Mouse (Mus musculus) Patski (cell line): ENCODE measurements around the gene Ethe1. TPM values are rescaled to one million over a fixed set of nuclear protein-coding genes. Genes with fewer than 3 reads are reported as not detected.
"Not testable (repeated sequence)": the region's sequence is repeated elsewhere in the genome, so short reads cannot be mapped to it uniquely, and the experiment has no call there.

ENCODE experiments used
- ATAC-seq: fragments of 100-300 bp; one replicate; pipeline ENCODE4 v1.8.0; 2021
- CTCF ChIA-PET: fragments of 350-600 bp; sonication (Branson Sonifier 250); formaldehyde crosslinking; loops from one replicate; lab custom pipeline; 2022; ENCODE audit warnings: inconsistent platforms; lab: Charles Lee
- POLR2A ChIA-PET: fragments of 350-600 bp; sonication (Branson Sonifier 250); formaldehyde crosslinking; loops from one replicate; lab custom pipeline; 2022; ENCODE audit warnings: antibody characterized with exemption, inconsistent platforms; lab: Charles Lee
- DNase-seq: peaks from one replicate; pipeline ENCODE4 v3.0.0-alpha.2; 2011; ENCODE audit warnings: low read depth, low spot score
- H3K27me3 ChIP-seq: fragments of 371-371 bp; one replicate; pipeline ENCODE4 v1.5.1; 2021
- CTCF ChIP-seq: fragments of 100-300 bp; IDR thresholded peaks from one replicate; pipeline ENCODE4 v1.5.1; 2021
- in situ Hi-C: fragments of 300-500 bp; cut with MboI; formaldehyde crosslinking; loops from 3 replicates; pipeline ENCODE4 v1.11.1; 2018; ENCODE audit warnings: low pct_unique_long_range_greater_than_20kb, mixed read lengths
- polyA plus RNA-seq: library from polyadenylated mRNA; unstranded; gene quantifications from one replicate; pipeline ENCODE4 v1.2.3, GENCODE M21; 2021

The Ethe1 gene
- polyA plus RNA-seq, 1 experiment from 2014 or later, result 74.5 TPM

- DNase-seq (no peak), ATAC-seq (no peak)
- no peak for TF ChIP-seq CTCF
- ChIA-PET POLR2A (no interaction called here), CTCF (interaction anchor here (1.5 kb wide), 1 partner anchor 10 kb away, joined by 4 read pairs; no protein-coding TSS in a partner anchor)
- H3K27me3 ChIP-seq, result no peaks in the 10 kb centered on the region
- in situ Hi-C loops, result no loop called here
Observed at GRCm38 (mm10) chr7:24608561-24608960, 21.2 kb downstream of the Ethe1 start.

- ChIA-PET CTCF (interaction anchor here (1.0 to 4.1 kb wide), 5 partner anchors 9 to 52 kb away, joined by 3 to 21 read pairs (median 5); no protein-coding TSS in a partner anchor), POLR2A (no interaction called here)
- DNase-seq (no peak), ATAC-seq (no peak)
- no peaks in the 10 kb centered on the region for H3K27me3 ChIP-seq
- in situ Hi-C loops, result no loop called here
- no peak for TF ChIP-seq CTCF
Observed at GRCm38 (mm10) chr7:24610144-24610878, 23.0 kb downstream of the Ethe1 start, which contains the start of gene Phldb3. Gene Phldb3 (plus strand): TSS chr7:24610763.

GRCm38 (mm10) chr7:24610879-24611494, 23.6 kb downstream of the Ethe1 start:
- no peak for TF ChIP-seq CTCF
- H3K27me3 ChIP-seq, result no peaks in the 10 kb centered on the region
- ChIA-PET CTCF (interaction anchor here (1.2 to 4.1 kb wide), 3 partner anchors 10 to 52 kb away, joined by 3 to 21 read pairs (median 5); no protein-coding TSS in a partner anchor), POLR2A (no interaction called here)
- peak; percentile 48 for ATAC-seq
- in situ Hi-C loops, result no loop called here
- no peak for DNase-seq

- ChIA-PET POLR2A (no interaction called here), CTCF (interaction anchor here (1.7 to 4.1 kb wide), 2 partner anchors 10 to 13 kb away, joined by 5 to 21 read pairs; no protein-coding TSS in a partner anchor)
- H3K27me3 ChIP-seq, result no peaks in the 10 kb centered on the region
- in situ Hi-C loops, result no loop called here
- ATAC-seq (no peak), DNase-seq (no peak)
- no peak for TF ChIP-seq CTCF
Observed at GRCm38 (mm10) chr7:24611709-24612108, 24.4 kb downstream of the Ethe1 start.

GRCm38 (mm10) chr7:24612308-24612910, 25.1 kb downstream of the Ethe1 start:
- in situ Hi-C loops, result no loop called here
- no peaks in the 10 kb centered on the region for H3K27me3 ChIP-seq
- ATAC-seq (no peak), DNase-seq (no peak)
- CTCF ChIA-PET, result interaction anchor here (4.1 kb wide), 1 partner anchor 11 kb away, joined by 21 read pairs; no protein-coding TSS in a partner anchor
- no peak for TF ChIP-seq CTCF
- POLR2A ChIA-PET, result no interaction called here

- in situ Hi-C loops, result no loop called here
- POLR2A ChIA-PET, result no interaction called here
Observed at GRCm38 (mm10) chr7:24614816-24615215, 27.5 kb downstream of the Ethe1 start.

GRCm38 (mm10) chr7:24617763-24618162, 30.4 kb downstream of the Ethe1 start:
- no peak for ATAC-seq
- POLR2A ChIA-PET, result interaction anchor here (0.6 kb wide), 1 partner anchor 23 kb away, joined by 7 read pairs; no protein-coding TSS in a partner anchor
- no peak for TF ChIP-seq CTCF
- CTCF ChIA-PET, result interaction anchor here (1.5 kb wide), 1 partner anchor 24 kb away, joined by 6 read pairs; no protein-coding TSS in a partner anchor
- in situ Hi-C loops, result no loop called here
- H3K27me3 ChIP-seq, result no peaks in the 10 kb centered on the region
- no peak for DNase-seq

More at GRCm38 (mm10) chr7:24614816-24615215, 27.5 kb downstream of the Ethe1 start:
- CTCF ChIA-PET, result interaction anchor here (0.7 to 2.0 kb wide), 2 partner anchors 14 to 27 kb away, joined by 4 to 6 read pairs; no protein-coding TSS in a partner anchor
- no peak for ATAC-seq
- DNase-seq, result no peak
- no peak for TF ChIP-seq CTCF
- no peaks in the 10 kb centered on the region for H3K27me3 ChIP-seq

GRCm38 (mm10) chr7:24618374-24618773, 31.0 kb downstream of the Ethe1 start:
- ATAC-seq, in situ Hi-C loops, DNase-seq, H3K27me3 ChIP-seq, POLR2A ChIA-PET: not testable (repeated sequence)
- CTCF ChIA-PET, result interaction anchor here (1.4 to 2.0 kb wide), 4 partner anchors 10 to 44 kb away, joined by 3 to 7 read pairs (median 5); no protein-coding TSS in a partner anchor

GRCm38 (mm10) chr7:24619671-24620397, 32.5 kb downstream of the Ethe1 start:
- H3K27me3 ChIP-seq, result no peaks in the 10 kb centered on the region
- ChIA-PET CTCF (interaction anchor here (1.4 to 2.0 kb wide), 3 partner anchors 8 to 43 kb away, joined by 3 to 7 read pairs (median 4); no protein-coding TSS in a partner anchor), POLR2A (no interaction called here)
- DNase-seq (no peak), ATAC-seq (no peak)
- TF ChIP-seq CTCF, result no peak
- in situ Hi-C loops, result no loop called here

GRCm38 (mm10) chr7:24621193-24621592, 33.9 kb downstream of the Ethe1 start:
- POLR2A ChIA-PET, result no interaction called here
- in situ Hi-C loops, result no loop called here
- CTCF ChIA-PET, result no interaction called here

More at GRCm38 (mm10) chr7:24621193-24621592, 33.9 kb downstream of the Ethe1 start:
- H3K27me3 ChIP-seq, result no peaks in the 10 kb centered on the region
- TF ChIP-seq CTCF, result no peak
- DNase-seq (no peak), ATAC-seq (no peak)
